Mouse (Mus musculus) myocyte (in vitro differentiated cells): Measurements from ENCODE around the gene Rest.

Experiments
- CEBPB ChIP-seq: IDR thresholded peaks from 2 replicates; pipeline ENCODE4 v1.6.1; 2011; ENCODE audit warnings: mild to moderate bottlenecking, moderate library complexity; ENCODE audit not compliant: poor library complexity, insufficient read depth, severe bottlenecking
- E2F4 ChIP-seq: IDR thresholded peaks from one replicate; pipeline ENCODE4 v1.6.1; 2011; ENCODE audit warnings: mild to moderate bottlenecking, control low read depth, moderate library complexity; ENCODE audit not compliant: insufficient read depth
- MAX ChIP-seq: IDR thresholded peaks from one replicate; pipeline ENCODE4 v1.6.1; 2011; ENCODE audit warnings: low read depth, mild to moderate bottlenecking, control low read depth
- MYOD1 ChIP-seq, 3 experiments: IDR thresholded peaks; one replicate each; pipeline ENCODE4 v1.6.1; 2011; ENCODE audit warnings: control low read depth in 2 of 3, low read depth in 2 of 3, mild to moderate bottlenecking in 2 of 3, moderate library complexity in 1 of 3; ENCODE audit not compliant: insufficient read length in 2 of 3, control insufficient read depth in 1 of 3
- MYOG ChIP-seq, 3 experiments: IDR thresholded peaks; one replicate each; pipeline ENCODE4 v1.6.1; 2011; ENCODE audit warnings: control low read depth in 2 of 3, low read depth in 2 of 3, mild to moderate bottlenecking in 2 of 3; ENCODE audit not compliant: insufficient read length in 2 of 3, control insufficient read depth in 1 of 3, insufficient read depth in 1 of 3
- POLR2A ChIP-seq: IDR thresholded peaks from one replicate; pipeline ENCODE4 v1.6.1; 2011; ENCODE audit warnings: low read depth, mild to moderate bottlenecking, control low read depth, moderate library complexity; ENCODE audit not compliant: insufficient read length
- TCF12 ChIP-seq: IDR thresholded peaks from one replicate; pipeline ENCODE4 v1.6.1; 2011; ENCODE audit warnings: mild to moderate bottlenecking, control low read depth; ENCODE audit not compliant: poor library complexity, insufficient read depth, severe bottlenecking
- TCF3 ChIP-seq: IDR thresholded peaks from one replicate; pipeline ENCODE4 v1.6.1; 2011; ENCODE audit warnings: low read depth, control low read depth; ENCODE audit not compliant: insufficient read length
- USF1 ChIP-seq: IDR thresholded peaks from one replicate; pipeline ENCODE4 v1.6.1; 2011; ENCODE audit warnings: low read depth, mild to moderate bottlenecking, control low read depth, moderate library complexity

GRCm38 (mm10) chr5:77245463-77245786 is 19.9 kb upstream of the Rest start:
- TF ChIP-seq POLR2A (no peak), TCF3 (no peak), MYOG (IDR thresholded peaks at IDR 0.05; ENCODE audit: control insufficient read depth in 1 of 3, insufficient read depth in 1 of 3, insufficient read length in 2 of 3, low read depth in 2 of 3) (no peak), MAX (no peak), TCF12 (no peak), CEBPB (no peak), MYOD1 (IDR thresholded peaks at IDR 0.05; ENCODE audit: control insufficient read depth in 1 of 3, insufficient read length in 2 of 3, low read depth in 2 of 3) (no peak), E2F4 (no peak), USF1 (no peak)
